Mouse (Mus musculus): ENCODE measurements around the gene Mal. TPM values are rescaled to one million over a fixed set of nuclear protein-coding genes. Genes with fewer than 3 reads are reported as not detected.
"Not testable (repeated sequence)": the region's sequence is repeated elsewhere in the genome, so short reads cannot be mapped to it uniquely, and the experiment has no call there.

Mal gene
- polyA plus RNA-seq, 1 experiment from 2014 or later = 0.41 TPM

GRCm38 (mm10) chr2:127619311-127619710 is 37.2 kb downstream of the Mal start:
- ATAC-seq (replicated peaks; ENCODE audit: insufficient number of reproducible peaks, low FRiP score, low TSS enrichment, low read depth) (no peak), DNase-seq (ENCODE audit: low spot score) (no peak)
- H3K9me3 ChIP-seq (replicated peaks; ENCODE audit: control insufficient read depth, low read length) = no peaks in the 10 kb centered on the region
- no peaks in the 10 kb centered on the region for H3K27me3 ChIP-seq (ENCODE audit: control insufficient read depth, insufficient read depth, low read length)
- H3K4me3 ChIP-seq (ENCODE audit: low read depth, low read length) = no peak overlapping the region
- H3K4me2 ChIP-seq (ENCODE audit: low read depth, low read length) = no peak overlapping the region
- H3K36me3 ChIP-seq (replicated peaks; ENCODE audit: control insufficient read depth, insufficient read depth, low read depth, low read length) = no peaks in the 10 kb centered on the region
- 86% methylated on average over 3 of the region's 3 CpGs for WGBS
- H3K4me1 ChIP-seq (ENCODE audit: control insufficient read depth, insufficient read depth, low read length) = no peaks in the 10 kb centered on the region
- no peak overlapping the region for H3K27ac ChIP-seq (replicated peaks; ENCODE audit: low read depth, low read length)
- H3K9ac ChIP-seq (replicated peaks; ENCODE audit: low read length) = no peak overlapping the region

GRCm38 (mm10) chr2:127612288-127612687 is 44.2 kb downstream of the Mal start:
- Histone ChIP-seq H3K4me3 (ENCODE audit: low read depth, low read length) (no peak overlapping the region), H3K4me1 (ENCODE audit: control insufficient read depth, insufficient read depth, low read length) (no peaks in the 10 kb centered on the region), H3K9me3 (replicated peaks; ENCODE audit: control insufficient read depth, low read length) (no peaks in the 10 kb centered on the region), H3K36me3 (replicated peaks; ENCODE audit: control insufficient read depth, insufficient read depth, low read depth, low read length) (no peaks in the 10 kb centered on the region), H3K9ac (replicated peaks; ENCODE audit: low read length) (no peak overlapping the region), H3K4me2 (ENCODE audit: low read depth, low read length) (no peak overlapping the region), H3K27ac (replicated peaks; ENCODE audit: low read depth, low read length) (no peak overlapping the region), H3K27me3 (ENCODE audit: control insufficient read depth, insufficient read depth, low read length) (no peaks in the 10 kb centered on the region)
- DNase-seq (ENCODE audit: low spot score) (no peak), ATAC-seq (replicated peaks; ENCODE audit: insufficient number of reproducible peaks, low FRiP score, low TSS enrichment, low read depth) (no peak)
- WGBS = 96% methylated on average over 4 of the region's 4 CpGs

GRCm38 (mm10) chr2:127611386-127611785 is 45.1 kb downstream of the Mal start:
- 84% methylated on average over 4 of the region's 4 CpGs for WGBS
- Histone ChIP-seq H3K4me1 (ENCODE audit: control insufficient read depth, insufficient read depth, low read length) (no peaks in the 10 kb centered on the region), H3K4me3 (ENCODE audit: low read depth, low read length) (no peak overlapping the region), H3K9me3 (replicated peaks; ENCODE audit: control insufficient read depth, low read length) (no peaks in the 10 kb centered on the region), H3K9ac (replicated peaks; ENCODE audit: low read length) (no peak overlapping the region), H3K36me3 (replicated peaks; ENCODE audit: control insufficient read depth, insufficient read depth, low read depth, low read length) (no peaks in the 10 kb centered on the region), H3K27me3 (ENCODE audit: control insufficient read depth, insufficient read depth, low read length) (no peaks in the 10 kb centered on the region), H3K27ac (replicated peaks; ENCODE audit: low read depth, low read length) (no peak overlapping the region), H3K4me2 (ENCODE audit: low read depth, low read length) (no peak overlapping the region)
- ATAC-seq (replicated peaks; ENCODE audit: insufficient number of reproducible peaks, low FRiP score, low TSS enrichment, low read depth) = no peak
- no peak for DNase-seq (ENCODE audit: low spot score)

GRCm38 (mm10) chr2:127608986-127609385 is 47.5 kb downstream of the Mal start:
- Histone ChIP-seq H3K36me3 (replicated peaks; ENCODE audit: control insufficient read depth, insufficient read depth, low read depth, low read length) (no peaks in the 10 kb centered on the region; the same call in 1 of the 2 replicates), H3K27ac (replicated peaks; ENCODE audit: low read depth, low read length) (no peak overlapping the region), H3K9me3 (replicated peaks; ENCODE audit: control insufficient read depth, low read length) (no peaks in the 10 kb centered on the region), H3K27me3 (ENCODE audit: control insufficient read depth, insufficient read depth, low read length) (no peaks in the 10 kb centered on the region), H3K9ac (replicated peaks; ENCODE audit: low read length) (no peak overlapping the region), H3K4me3 (ENCODE audit: low read depth, low read length) (no peak overlapping the region), H3K4me2 (ENCODE audit: low read depth, low read length) (no peak overlapping the region), H3K4me1 (ENCODE audit: control insufficient read depth, insufficient read depth, low read length) (no peaks in the 10 kb centered on the region)
- DNase-seq (ENCODE audit: low spot score) = peak; percentile 49
- WGBS = 4% methylated on average over 5 of the region's 5 CpGs
- ATAC-seq (replicated peaks; ENCODE audit: insufficient number of reproducible peaks, low FRiP score, low TSS enrichment, low read depth) = peak; percentile 87

- Histone ChIP-seq H3K9me3 (replicated peaks; ENCODE audit: control insufficient read depth, low read length) (no peaks in the 10 kb centered on the region), H3K27me3 (ENCODE audit: control insufficient read depth, insufficient read depth, low read length) (no peaks in the 10 kb centered on the region), H3K9ac (replicated peaks; ENCODE audit: low read length) (no peak overlapping the region), H3K4me3 (ENCODE audit: low read depth, low read length) (no peak overlapping the region), H3K4me2 (ENCODE audit: low read depth, low read length) (no peak overlapping the region), H3K27ac (replicated peaks; ENCODE audit: low read depth, low read length) (no peak overlapping the region), H3K36me3 (replicated peaks; ENCODE audit: control insufficient read depth, insufficient read depth, low read depth, low read length) (no peaks in the 10 kb centered on the region; the same call in 1 of the 2 replicates), H3K4me1 (ENCODE audit: control insufficient read depth, insufficient read depth, low read length) (no peaks in the 10 kb centered on the region)
- 38% methylated on average over 3 of the region's 3 CpGs for WGBS
- ATAC-seq (replicated peaks; ENCODE audit: insufficient number of reproducible peaks, low FRiP score, low TSS enrichment, low read depth) (peak; percentile 53; the same call in 1 of the 2 replicates), DNase-seq (ENCODE audit: low spot score) (peak; percentile 80)
These were observed 48.3 kb downstream of the Mal start for GRCm38 (mm10) chr2:127608234-127608633.

GRCm38 (mm10) chr2:127605203-127605602 is 51.3 kb downstream of the Mal start:
- Histone ChIP-seq H3K27me3 (ENCODE audit: control insufficient read depth, insufficient read depth, low read length) (no peaks in the 10 kb centered on the region), H3K4me3 (ENCODE audit: low read depth, low read length) (no peak overlapping the region), H3K9ac (replicated peaks; ENCODE audit: low read length) (no peak overlapping the region), H3K4me2 (ENCODE audit: low read depth, low read length) (no peak overlapping the region), H3K27ac (replicated peaks; ENCODE audit: low read depth, low read length) (no peak overlapping the region), H3K36me3 (replicated peaks; ENCODE audit: control insufficient read depth, insufficient read depth, low read depth, low read length) (peaks cover 2% of the 10 kb centered on the region), H3K4me1 (ENCODE audit: control insufficient read depth, insufficient read depth, low read length) (no peaks in the 10 kb centered on the region), H3K9me3 (replicated peaks; ENCODE audit: control insufficient read depth, low read length) (no peaks in the 10 kb centered on the region)
- WGBS = 97% methylated on average over 3 of the region's 3 CpGs
- DNase-seq (ENCODE audit: low spot score) = no peak
- ATAC-seq (replicated peaks; ENCODE audit: insufficient number of reproducible peaks, low FRiP score, low TSS enrichment, low read depth) = no peak

GRCm38 (mm10) chr2:127603383-127603782 is 53.1 kb downstream of the Mal start:
- not testable (repeated sequence) for H3K27ac ChIP-seq (replicated peaks; ENCODE audit: low read depth, low read length); H3K36me3 ChIP-seq (replicated peaks; ENCODE audit: control insufficient read depth, insufficient read depth, low read depth, low read length); H3K4me2 ChIP-seq (ENCODE audit: low read depth, low read length); ATAC-seq (replicated peaks; ENCODE audit: insufficient number of reproducible peaks, low FRiP score, low TSS enrichment, low read depth); DNase-seq (ENCODE audit: low spot score); H3K9me3 ChIP-seq (replicated peaks; ENCODE audit: control insufficient read depth, low read length); H3K9ac ChIP-seq (replicated peaks; ENCODE audit: low read length); H3K4me3 ChIP-seq (ENCODE audit: low read depth, low read length); H3K27me3 ChIP-seq (ENCODE audit: control insufficient read depth, insufficient read depth, low read length); H3K4me1 ChIP-seq (ENCODE audit: control insufficient read depth, insufficient read depth, low read length)
- WGBS = 65% methylated on average over 6 of the region's 8 CpGs

GRCm38 (mm10) chr2:127590840-127591239 is 65.7 kb downstream of the Mal start:
- 75% methylated on average over 4 of the region's 4 CpGs for whole genome bisulfite sequencing
- no peaks in the 10 kb centered on the region; the same call in 1 of the 2 replicates for H3K36me3 ChIP-seq (replicated peaks; ENCODE audit: control insufficient read depth, insufficient read depth, low read depth, low read length)
- no peak for ATAC-seq (replicated peaks; ENCODE audit: insufficient number of reproducible peaks, low FRiP score, low TSS enrichment, low read depth)

More at GRCm38 (mm10) chr2:127590840-127591239, 65.7 kb downstream of the Mal start:
- H3K27me3 ChIP-seq (ENCODE audit: control insufficient read depth, insufficient read depth, low read length) = no peaks in the 10 kb centered on the region
- H3K4me2 ChIP-seq (ENCODE audit: low read depth, low read length) = no peak overlapping the region
- no peaks in the 10 kb centered on the region for H3K9me3 ChIP-seq (replicated peaks; ENCODE audit: control insufficient read depth, low read length)
- H3K4me1 ChIP-seq (ENCODE audit: control insufficient read depth, insufficient read depth, low read length) = no peaks in the 10 kb centered on the region
- H3K4me3 ChIP-seq (ENCODE audit: low read depth, low read length) = no peak overlapping the region
- no peak overlapping the region for H3K9ac ChIP-seq (replicated peaks; ENCODE audit: low read length)
- no peak for DNase-seq (ENCODE audit: low spot score)
- no peak overlapping the region for H3K27ac ChIP-seq (replicated peaks; ENCODE audit: low read depth, low read length)
